Mouse (Mus musculus): Measurements from ENCODE around the gene Tmcc3. TPM values are rescaled to one million over a fixed set of nuclear protein-coding genes. Genes with fewer than 3 reads are reported as not detected.
"Not testable (repeated sequence)": the region's sequence is repeated elsewhere in the genome, so short reads cannot be mapped to it uniquely, and the experiment has no call there.

Gene Tmcc3
- polyA plus RNA-seq, 1 experiment from 2014 or later, result 17.4 TPM

GRCm38 (mm10) chr10:94531482-94531881 lies 219.7 kb downstream of the Tmcc3 start:
- Histone ChIP-seq H3K4me1 (ENCODE audit: control insufficient read depth, insufficient read depth, low read length) (no peaks in the 10 kb centered on the region), H3K9ac (ENCODE audit: low read depth, low read length) (no peak overlapping the region), H3K36me3 (ENCODE audit: control insufficient read depth, insufficient read depth, low read length) (no peaks in the 10 kb centered on the region), H3K27me3 (replicated peaks; ENCODE audit: control insufficient read depth, insufficient read depth, low read length) (no peaks in the 10 kb centered on the region), H3K4me2 (ENCODE audit: low read depth, low read length) (no peak overlapping the region), H3K27ac (replicated peaks; ENCODE audit: low read depth, low read length) (no peak overlapping the region), H3K9me3 (ENCODE audit: control insufficient read depth, low read length) (no peaks in the 10 kb centered on the region), H3K4me3 (ENCODE audit: low read depth, low read length) (no peak overlapping the region)
- no peak for DNase-seq (ENCODE audit: low spot score)
- no peak for ATAC-seq (ENCODE audit: low read depth)

DNA sequence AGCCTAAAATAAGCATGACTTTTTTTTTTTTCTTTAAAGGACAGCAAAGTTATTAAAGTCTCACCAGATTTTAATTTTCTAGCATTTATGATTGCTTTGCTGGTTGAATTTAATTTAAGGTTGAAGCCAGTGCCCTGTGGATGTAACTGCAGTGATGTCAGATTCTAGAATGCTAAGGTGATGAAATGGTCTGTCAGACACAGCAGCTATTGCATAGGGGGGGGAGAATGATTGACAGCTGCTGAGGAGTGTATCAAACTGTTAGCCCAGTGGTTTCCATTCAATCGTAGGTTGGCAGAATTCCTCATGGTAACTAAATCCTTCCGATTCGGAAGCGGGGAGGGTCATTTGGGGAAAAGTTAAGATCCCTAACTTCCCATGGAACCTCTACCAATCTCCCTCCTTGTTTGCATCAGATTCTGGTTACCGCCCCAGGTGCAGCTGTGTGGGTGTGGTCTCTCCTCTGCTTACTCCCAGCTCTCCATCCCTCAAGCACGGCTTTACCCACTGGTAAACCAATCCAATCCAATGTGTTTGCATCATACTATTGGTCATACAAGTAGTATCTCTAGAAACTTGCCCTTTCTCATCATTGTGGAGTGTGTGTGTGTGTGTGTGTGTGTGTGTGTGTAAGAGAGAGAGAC lies 221.5 kb downstream of the Tmcc3 start:
- ATAC-seq (ENCODE audit: low read depth), result peak; percentile 70; the same call in 1 of the 2 replicates
- H3K4me1 ChIP-seq (ENCODE audit: control insufficient read depth, insufficient read depth, low read length), result no peaks in the 10 kb centered on the region
- H3K9me3 ChIP-seq (ENCODE audit: control insufficient read depth, low read length), result 0 out of 2 replicates have a peak, but pooled peaks cover 2% of the 10 kb centered on the region
- no peak overlapping the region for H3K27ac ChIP-seq (replicated peaks; ENCODE audit: low read depth, low read length)
- H3K27me3 ChIP-seq (replicated peaks; ENCODE audit: control insufficient read depth, insufficient read depth, low read length), result no peaks in the 10 kb centered on the region
- no peak overlapping the region for H3K4me3 ChIP-seq (ENCODE audit: low read depth, low read length)
- no peak overlapping the region for H3K9ac ChIP-seq (ENCODE audit: low read depth, low read length)
- no peaks in the 10 kb centered on the region for H3K36me3 ChIP-seq (ENCODE audit: control insufficient read depth, insufficient read depth, low read length)
- no peak for DNase-seq (ENCODE audit: low spot score)
- no peak overlapping the region for H3K4me2 ChIP-seq (ENCODE audit: low read depth, low read length)
- WGBS, result 50% methylated on average over 6 of the region's 6 CpGs

DNA sequence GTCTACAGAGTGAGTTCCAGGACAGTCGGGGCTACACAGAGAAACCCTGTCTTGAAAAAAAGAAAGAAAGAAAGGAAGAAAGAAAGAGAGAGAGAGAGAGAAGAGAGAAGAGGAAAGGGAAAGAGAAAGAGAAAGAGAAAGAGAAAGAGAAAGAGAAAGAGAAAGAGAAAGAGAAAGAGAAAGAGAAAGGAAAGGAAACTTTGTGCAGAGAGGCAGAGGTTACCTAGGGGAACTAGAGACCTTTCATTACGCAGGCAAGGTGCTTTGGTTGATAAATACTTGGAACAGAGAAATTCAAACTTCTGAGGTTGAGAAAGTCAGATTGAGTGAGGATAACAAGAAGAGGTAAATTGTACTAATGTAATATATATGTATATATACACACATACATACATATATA lies 226.9 kb downstream of the Tmcc3 start:
- not testable (repeated sequence) for H3K4me1 ChIP-seq (ENCODE audit: control insufficient read depth, insufficient read depth, low read length); H3K27ac ChIP-seq (replicated peaks; ENCODE audit: low read depth, low read length); H3K36me3 ChIP-seq (ENCODE audit: control insufficient read depth, insufficient read depth, low read length); H3K9ac ChIP-seq (ENCODE audit: low read depth, low read length); ATAC-seq (ENCODE audit: low read depth); DNase-seq (ENCODE audit: low spot score); H3K4me2 ChIP-seq (ENCODE audit: low read depth, low read length); H3K27me3 ChIP-seq (replicated peaks; ENCODE audit: control insufficient read depth, insufficient read depth, low read length); H3K4me3 ChIP-seq (ENCODE audit: low read depth, low read length)
- 95% methylated on average over 2 of the region's 2 CpGs for WGBS
- H3K9me3 ChIP-seq (ENCODE audit: control insufficient read depth, low read length), result peaks cover 13% of the 10 kb centered on the region

GRCm38 (mm10) chr10:94540241-94540640 lies 228.5 kb downstream of the Tmcc3 start:
- Histone ChIP-seq H3K4me2 (ENCODE audit: low read depth, low read length) (no peak overlapping the region), H3K27ac (replicated peaks; ENCODE audit: low read depth, low read length) (no peak overlapping the region), H3K9ac (ENCODE audit: low read depth, low read length) (no peak overlapping the region), H3K36me3 (ENCODE audit: control insufficient read depth, insufficient read depth, low read length) (no peaks in the 10 kb centered on the region), H3K9me3 (ENCODE audit: control insufficient read depth, low read length) (peaks cover 13% of the 10 kb centered on the region), H3K27me3 (replicated peaks; ENCODE audit: control insufficient read depth, insufficient read depth, low read length) (no peaks in the 10 kb centered on the region), H3K4me3 (ENCODE audit: low read depth, low read length) (no peak overlapping the region), H3K4me1 (ENCODE audit: control insufficient read depth, insufficient read depth, low read length) (peaks cover 6% of the 10 kb centered on the region)
- 77% methylated on average over 4 of the region's 4 CpGs for WGBS
- DNase-seq (ENCODE audit: low spot score) (no peak), ATAC-seq (ENCODE audit: low read depth) (no peak)

DNA sequence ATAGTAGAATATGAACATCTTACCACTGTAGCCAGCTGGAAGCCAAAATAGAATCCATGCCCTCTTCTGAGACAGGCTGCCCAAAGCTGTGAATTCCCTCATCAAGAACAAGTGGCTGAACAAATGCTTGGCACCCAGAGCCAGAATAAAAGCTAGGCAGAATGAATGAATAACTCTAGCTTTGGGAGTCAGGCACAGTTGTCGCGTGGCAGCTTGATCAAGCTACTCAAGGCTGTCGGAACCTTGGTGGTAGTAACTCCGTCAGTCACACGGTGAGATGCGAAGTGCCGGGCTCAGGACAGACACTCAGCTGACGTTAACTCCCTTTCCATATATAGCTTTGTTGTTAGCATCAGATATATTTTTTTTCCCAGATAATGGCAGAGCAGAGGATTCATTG lies 232.2 kb downstream of the Tmcc3 start:
- DNase-seq (ENCODE audit: low spot score) (no peak), ATAC-seq (ENCODE audit: low read depth) (no peak)
- Histone ChIP-seq H3K9ac (ENCODE audit: low read depth, low read length) (no peak overlapping the region), H3K36me3 (ENCODE audit: control insufficient read depth, insufficient read depth, low read length) (no peaks in the 10 kb centered on the region), H3K4me3 (ENCODE audit: low read depth, low read length) (no peak overlapping the region), H3K27ac (replicated peaks; ENCODE audit: low read depth, low read length) (no peak overlapping the region), H3K4me1 (ENCODE audit: control insufficient read depth, insufficient read depth, low read length) (peaks cover 16% of the 10 kb centered on the region), H3K9me3 (ENCODE audit: control insufficient read depth, low read length) (peaks cover 11% of the 10 kb centered on the region), H3K27me3 (replicated peaks; ENCODE audit: control insufficient read depth, insufficient read depth, low read length) (no peaks in the 10 kb centered on the region), H3K4me2 (ENCODE audit: low read depth, low read length) (no peak overlapping the region)
- 72% methylated on average over 8 of the region's 8 CpGs for WGBS

DNA sequence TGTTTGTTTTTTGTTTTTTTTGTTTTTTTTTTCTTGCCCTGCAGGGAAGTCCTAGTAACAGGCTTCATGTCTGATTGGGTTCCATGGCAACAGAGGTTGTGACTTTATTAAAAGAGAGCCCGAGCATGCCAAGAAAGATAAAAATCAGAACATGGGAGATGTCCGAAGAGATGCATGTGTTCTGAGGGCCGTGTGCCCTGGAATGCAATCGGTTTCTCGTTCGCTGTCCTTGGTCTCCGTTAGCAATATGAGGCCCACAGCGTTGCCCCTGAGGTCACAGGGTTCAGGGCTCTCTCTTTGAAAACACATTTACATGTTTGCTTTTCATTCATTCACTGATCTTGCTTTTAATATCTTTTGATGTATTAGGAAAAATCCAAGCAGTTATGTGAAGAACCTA lies 233.1 kb downstream of the Tmcc3 start:
- no peaks in the 10 kb centered on the region for H3K36me3 ChIP-seq (ENCODE audit: control insufficient read depth, insufficient read depth, low read length)
- H3K4me3 ChIP-seq (ENCODE audit: low read depth, low read length), result no peak overlapping the region
- ATAC-seq (ENCODE audit: low read depth) (no peak), DNase-seq (ENCODE audit: low spot score) (no peak)
- H3K9ac ChIP-seq (ENCODE audit: low read depth, low read length), result peak overlapping the region; percentile 54; the same call in 1 of the 2 replicates
- H3K4me1 ChIP-seq (ENCODE audit: control insufficient read depth, insufficient read depth, low read length), result peaks cover 16% of the 10 kb centered on the region
- WGBS, result 18% methylated on average over 8 of the region's 8 CpGs
- no peaks in the 10 kb centered on the region for H3K27me3 ChIP-seq (replicated peaks; ENCODE audit: control insufficient read depth, insufficient read depth, low read length)
- peak overlapping the region; percentile 52 for H3K4me2 ChIP-seq (ENCODE audit: low read depth, low read length)
- H3K9me3 ChIP-seq (ENCODE audit: control insufficient read depth, low read length), result peaks cover 11% of the 10 kb centered on the region
- peak overlapping the region; percentile 84 for H3K27ac ChIP-seq (replicated peaks; ENCODE audit: low read depth, low read length)

DNA sequence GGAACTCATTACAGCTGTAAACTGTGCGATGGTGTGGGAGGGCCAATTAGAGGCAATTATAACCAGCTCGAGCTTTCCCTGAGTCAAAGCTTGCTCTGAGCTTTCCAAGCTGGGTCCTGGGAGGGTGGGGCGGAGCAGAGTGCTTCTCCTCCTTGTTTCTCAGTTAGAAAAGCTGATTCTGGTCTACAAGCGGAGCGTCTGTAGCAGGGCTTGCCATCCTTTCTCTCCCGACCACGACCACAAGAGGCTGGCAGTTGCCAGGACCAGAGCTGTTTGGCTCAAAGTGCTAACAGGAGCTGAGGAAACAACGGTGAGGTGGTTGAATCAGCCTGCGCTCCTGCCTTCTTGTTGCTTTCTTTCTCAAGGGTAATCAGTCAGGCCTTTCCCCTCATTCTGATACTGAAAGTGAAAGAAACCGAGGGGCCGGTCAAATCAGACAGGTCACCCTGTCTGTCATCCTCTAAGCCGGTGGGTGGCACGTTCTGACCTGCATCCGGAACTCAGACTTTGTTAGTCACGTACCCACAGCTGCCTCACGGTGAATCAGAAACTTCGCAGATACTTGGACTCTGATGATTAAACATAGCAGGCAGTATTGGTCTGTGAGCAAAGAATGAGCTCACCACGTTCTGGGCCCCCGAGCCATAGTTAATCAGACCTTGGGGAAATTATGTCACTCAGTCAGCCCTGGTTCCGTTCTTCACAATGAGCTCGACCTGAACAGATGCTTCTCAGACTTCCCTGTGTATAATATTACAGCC lies 233.7 kb downstream of the Tmcc3 start:
- H3K4me2 ChIP-seq (ENCODE audit: low read depth, low read length), result peak overlapping the region; percentile 52
- no peaks in the 10 kb centered on the region for H3K36me3 ChIP-seq (ENCODE audit: control insufficient read depth, insufficient read depth, low read length)
- ATAC-seq (ENCODE audit: low read depth) (peak; percentile 86), DNase-seq (ENCODE audit: low spot score) (peak; percentile 82)
- H3K4me1 ChIP-seq (ENCODE audit: control insufficient read depth, insufficient read depth, low read length), result peaks cover 16% of the 10 kb centered on the region
- H3K9ac ChIP-seq (ENCODE audit: low read depth, low read length), result peak overlapping the region; percentile 54
- peak overlapping the region; percentile 84 for H3K27ac ChIP-seq (replicated peaks; ENCODE audit: low read depth, low read length)
- H3K9me3 ChIP-seq (ENCODE audit: control insufficient read depth, low read length), result peaks cover 11% of the 10 kb centered on the region
- WGBS, result 13% methylated on average over 21 of the region's 21 CpGs
- no peaks in the 10 kb centered on the region for H3K27me3 ChIP-seq (replicated peaks; ENCODE audit: control insufficient read depth, insufficient read depth, low read length)
- H3K4me3 ChIP-seq (ENCODE audit: low read depth, low read length), result peak overlapping the region; percentile 25

DNA sequence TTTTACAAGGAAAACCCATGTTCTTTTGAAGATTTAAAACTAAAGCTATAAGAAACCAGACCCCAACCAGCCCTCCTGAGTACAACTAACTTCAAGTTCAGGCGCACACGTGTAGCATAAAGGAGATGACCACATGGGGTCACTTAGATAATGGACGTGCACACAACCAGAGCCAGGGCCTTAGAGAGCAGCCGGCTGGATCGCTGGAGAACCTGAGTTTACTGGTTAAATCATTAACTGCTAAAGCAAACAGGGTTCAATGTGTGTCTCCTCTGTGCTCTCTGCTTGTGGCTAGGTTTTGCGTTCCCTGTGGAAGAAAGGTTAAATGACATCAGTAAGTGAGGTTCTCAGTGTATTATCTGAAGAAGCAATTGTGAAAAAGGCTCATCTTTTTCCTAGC lies 234.9 kb downstream of the Tmcc3 start:
- Histone ChIP-seq H3K27me3 (replicated peaks; ENCODE audit: control insufficient read depth, insufficient read depth, low read length) (no peaks in the 10 kb centered on the region), H3K36me3 (ENCODE audit: control insufficient read depth, insufficient read depth, low read length) (no peaks in the 10 kb centered on the region), H3K27ac (replicated peaks; ENCODE audit: low read depth, low read length) (0 out of 2 replicates have a peak overlapping the region, but pooled peaks have one; percentile 84), H3K4me2 (ENCODE audit: low read depth, low read length) (no peak overlapping the region), H3K4me1 (ENCODE audit: control insufficient read depth, insufficient read depth, low read length) (peaks cover 25% of the 10 kb centered on the region), H3K4me3 (ENCODE audit: low read depth, low read length) (no peak overlapping the region), H3K9me3 (ENCODE audit: control insufficient read depth, low read length) (peaks cover 4% of the 10 kb centered on the region), H3K9ac (ENCODE audit: low read depth, low read length) (no peak overlapping the region)
- DNase-seq (ENCODE audit: low spot score) (no peak), ATAC-seq (ENCODE audit: low read depth) (no peak)
- WGBS, result 74% methylated on average over 6 of the region's 6 CpGs
